Mouse (Mus musculus) left cerebral cortex, postnatal 25 days (tissue): ENCODE results near the gene Pttg1ip. TPM values are rescaled to one million over a fixed set of nuclear protein-coding genes. Genes with fewer than 3 reads are reported as not detected.
A peak's percentile ranks its signal among the peaks of the same experiment; 100 is the strongest.

Experiments
- DNase-seq, 2 experiments: peaks; one replicate each; pipeline ENCODE4 v3.0.0; 2022; ENCODE audit warnings: low spot score in 2 of 2, mixed read lengths in 1 of 2
- intact Hi-C: fragments of 180-260 bp; cut with DNase I; formaldehyde crosslinking; loops from one replicate; pipeline ENCODE4 v1.15.1; 2025
- microRNA-seq, 2 experiments: library from miRNA; unstranded; fragments of <30 nt; microRNA quantifications; one replicate each; pipeline ENCODE4 v1.2.0; 2022
- total RNA-seq, 2 experiments: library from RNA; stranded (reverse); gene quantifications; 2 replicates each; pipeline ENCODE4 v1.2.3; 2021

Pttg1ip gene
- total RNA-seq, 2 experiments from 2014 or later: 71.0 to 87.6 TPM

GRCm38 (mm10) chr10:77626036-77626435 is 44.5 kb downstream of the Pttg1ip start:
- intact Hi-C loops: loop anchor here (2.0 kb wide), 1 partner anchor 253 kb away; no protein-coding TSS in a partner anchor
- DNase-seq: no peak

- no peak for DNase-seq
- intact Hi-C loops: loop anchor here (2.0 kb wide), 1 partner anchor 252 kb away; no protein-coding TSS in a partner anchor
These were observed 45.1 kb downstream of the Pttg1ip start for GRCm38 (mm10) chr10:77626591-77626990.

GRCm38 (mm10) chr10:77627497-77627896 is 46.0 kb downstream of the Pttg1ip start:
- intact Hi-C loops: loop anchor here (2.0 kb wide), 1 partner anchor 251 kb away; no protein-coding TSS in a partner anchor
- peak; percentile 78 to 85 for DNase-seq

- no peak for DNase-seq
- intact Hi-C loops: no loop called here
These were observed 47.6 kb downstream of the Pttg1ip start for GRCm38 (mm10) chr10:77629163-77629562.

- DNase-seq: no peak
These were observed 48.5 kb downstream of the Pttg1ip start for GRCm38 (mm10) chr10:77629970-77630369.

GRCm38 (mm10) chr10:77634016-77634415 is 52.5 kb downstream of the Pttg1ip start:
- DNase-seq: no peak
- intact Hi-C loops: no loop called here

More at GRCm38 (mm10) chr10:77629970-77630369, 48.5 kb downstream of the Pttg1ip start:
- intact Hi-C loops: no loop called here

- DNase-seq: no peak
- intact Hi-C loops: loop anchor here (5.0 kb wide), 1 partner anchor 343 kb away; the partner anchor contains the start of gene 1810043G02Rik
These were observed 53.1 kb downstream of the Pttg1ip start for GRCm38 (mm10) chr10:77634452-77635231.

GRCm38 (mm10) chr10:77636234-77636922 is 54.9 kb downstream of the Pttg1ip start:
- peak in 1 of 2 experiments; percentile 86 for DNase-seq
- intact Hi-C loops: loop anchor here (5.0 kb wide), 1 partner anchor 341 kb away; the partner anchor contains the start of gene 1810043G02Rik

GRCm38 (mm10) chr10:77638956-77639355 is 57.4 kb downstream of the Pttg1ip start:
- no peak for DNase-seq
- intact Hi-C loops: loop anchor here (5.0 kb wide), 1 partner anchor 338 kb away; the partner anchor contains the start of gene 1810043G02Rik

- no peak for DNase-seq
- intact Hi-C loops: no loop called here
These were observed 61.6 kb downstream of the Pttg1ip start for GRCm38 (mm10) chr10:77643160-77643559.

GRCm38 (mm10) chr10:77645571-77645970 is 64.1 kb downstream of the Pttg1ip start:
- intact Hi-C loops: no loop called here
- DNase-seq: no peak

- no peak for DNase-seq
- intact Hi-C loops: no loop called here
These were observed 65.9 kb downstream of the Pttg1ip start for GRCm38 (mm10) chr10:77647461-77647860.

GRCm38 (mm10) chr10:77647901-77648300 is 66.4 kb downstream of the Pttg1ip start:
- intact Hi-C loops: no loop called here
- no peak for DNase-seq

Small RNA genes lying within 50 kb of the gene (microRNA-seq; reads per million reads assigned to microRNA genes)
- 25.5 to 35.4 reads per million in 2 experiments for gene Mir1930

Other genes starting within 250 kb of the Pttg1ip start
- gene Adarb1, start 163.4 kb upstream of the Pttg1ip start, total RNA-seq: 100 to 1,000 TPM; 123 to 147 TPM
- gene Fam207a, start 65.9 kb upstream of the Pttg1ip start, total RNA-seq: 10 to 100 TPM; 34.2 to 36.0 TPM
- 1 to 10 TPM; 2.9 to 3.6 TPM for gene Itgb2, start 51.5 kb upstream of the Pttg1ip start, total RNA-seq
- gene Sumo3, start 24.4 kb downstream of the Pttg1ip start, total RNA-seq: 100 to 1,000 TPM; 133 to 140 TPM
- gene Gm49325, start 24.5 kb downstream of the Pttg1ip start, total RNA-seq: 10 to 100 TPM; 14.2 to 16.3 TPM
- gene Ube2g2, start 40.6 kb downstream of the Pttg1ip start, total RNA-seq: 10 to 100 TPM; 43.7 to 51.3 TPM
- under 1 TPM in 1 of 2 experiments, not detected in 1; 0.14 TPM for gene Tspear, start 104.8 kb downstream of the Pttg1ip start, total RNA-seq
- gene Gm19402, start 109.0 kb downstream of the Pttg1ip start, total RNA-seq: not detected
- gene Gm9508, start 115.5 kb downstream of the Pttg1ip start, total RNA-seq: not detected
- not detected for gene Gm10272, start 124.9 kb downstream of the Pttg1ip start, total RNA-seq
- gene Gm10024, start 129.7 kb downstream of the Pttg1ip start, total RNA-seq: not detected
- gene Gm10142, start 134.1 kb downstream of the Pttg1ip start, total RNA-seq: not detected
- gene Krtap12-1, start 138.9 kb downstream of the Pttg1ip start, total RNA-seq: not detected
- not detected for gene Gm10100, start 144.8 kb downstream of the Pttg1ip start, total RNA-seq
- gene Gm18596, start 160.9 kb downstream of the Pttg1ip start, total RNA-seq: not detected
- gene Gm9736, start 169.6 kb downstream of the Pttg1ip start, total RNA-seq: not detected
- not detected for gene Gm3233, start 178.0 kb downstream of the Pttg1ip start, total RNA-seq
- gene Gm3238, start 189.6 kb downstream of the Pttg1ip start, total RNA-seq: not detected
- not detected for gene Gm7138, start 195.2 kb downstream of the Pttg1ip start, total RNA-seq
- not detected for gene Gm3250, start 200.8 kb downstream of the Pttg1ip start, total RNA-seq
- gene Gm7137, start 206.5 kb downstream of the Pttg1ip start, total RNA-seq: not detected
- gene Gm9639, start 213.4 kb downstream of the Pttg1ip start, total RNA-seq: not detected
- gene Gm19668, start 217.4 kb downstream of the Pttg1ip start, total RNA-seq: not detected
- not detected for gene Gm9507, start 230.1 kb downstream of the Pttg1ip start, total RNA-seq
- gene Gm2696, start 233.0 kb downstream of the Pttg1ip start, total RNA-seq: not detected
- not detected for gene Krtap10-4, start 245.4 kb downstream of the Pttg1ip start, total RNA-seq